Mouse (Mus musculus) forebrain, embryonic 16.5 days (tissue): ENCODE results near the gene Ldhc. TPM values are rescaled to one million over a fixed set of nuclear protein-coding genes. Genes with fewer than 3 reads are reported as not detected.
A peak's percentile ranks its signal among the peaks of the same experiment; 100 is the strongest.
"Not testable (repeated sequence)": the region's sequence is repeated elsewhere in the genome, so short reads cannot be mapped to it uniquely, and the experiment has no call there.

Source experiments
- ATAC-seq: fragments of 200-750 bp; cut with Nextera tagmentation; 2 replicates; pipeline ENCODE4 v1.8.0; 2017; ENCODE audit warnings: mild to moderate bottlenecking, moderate library complexity
- H3K27ac ChIP-seq: fragments of 300-500 bp; sonication (generic); 2 replicates; pipeline ENCODE4 v1.5.1; 2014; ENCODE audit warnings: low read length, control low read depth
- H3K27me3 ChIP-seq: fragments of 300-500 bp; sonication (generic); replicated peaks from 2 replicates; pipeline ENCODE4 v1.6.1; 2014; ENCODE audit warnings: low read length; ENCODE audit not compliant: control insufficient read depth, insufficient read depth
- H3K36me3 ChIP-seq: fragments of 300-500 bp; sonication (generic); 2 replicates; pipeline ENCODE4 v1.6.1; 2014; ENCODE audit not compliant: control insufficient read depth, insufficient read depth
- H3K4me1 ChIP-seq: fragments of 300-500 bp; sonication (generic); replicated peaks from 2 replicates; pipeline ENCODE4 v1.6.1; 2014; ENCODE audit warnings: low read length; ENCODE audit not compliant: control insufficient read depth, insufficient read depth
- H3K4me2 ChIP-seq: fragments of 300-500 bp; sonication (generic); 2 replicates; pipeline ENCODE4 v1.6.1; 2014; ENCODE audit warnings: mild to moderate bottlenecking, low read length, control low read depth
- H3K4me3 ChIP-seq: fragments of 300-500 bp; sonication (generic); replicated peaks from 2 replicates; pipeline ENCODE4 v1.5.1; 2014; ENCODE audit warnings: mild to moderate bottlenecking, low read length, control low read depth
- H3K9ac ChIP-seq: fragments of 300-500 bp; sonication (generic); replicated peaks from 2 replicates; pipeline ENCODE4 v1.6.1; 2014; ENCODE audit warnings: low read depth, low read length, control low read depth
- H3K9me3 ChIP-seq: fragments of 300-500 bp; sonication (generic); 2 replicates; pipeline ENCODE4 v1.6.1; 2016; ENCODE audit warnings: low read length; ENCODE audit not compliant: control insufficient read depth
- WGBS: fragments of 180-500 bp; shearing (Covaris S2); extraction: QIAGEN DNeasy Blood & Tissue Kit; methylation state at CpG from one replicate; pipeline ENCODE4 v1.1.7; 2014; 5-methylcytosine and 5-hydroxymethylcytosine counted together
- polyA plus RNA-seq: library from polyadenylated mRNA; unstranded; fragments of >200 nt; fragmentation: Nextera tagmentation; extraction: Ambion mirVana; gene quantifications from 2 replicates; pipeline ENCODE4 v1.2.1, GENCODE M21; 2015

Gene Ldhc
- polyA plus RNA-seq, 1 experiment from 2014 or later = 0.20 TPM

GRCm38 (mm10) chr7:46832112-46832810 lies 28.7 kb upstream of the Ldhc start:
- WGBS = 94% methylated on average over 11 of the region's 11 CpGs
- H3K9ac ChIP-seq, H3K4me1 ChIP-seq, ATAC-seq, H3K36me3 ChIP-seq, H3K9me3 ChIP-seq, H3K4me3 ChIP-seq, H3K27ac ChIP-seq, H3K4me2 ChIP-seq, H3K27me3 ChIP-seq: not testable (repeated sequence)

- Histone ChIP-seq H3K36me3 (no peaks in the 10 kb centered on the region), H3K27me3 (no peaks in the 10 kb centered on the region), H3K4me1 (peaks cover 10% of the 10 kb centered on the region), H3K9me3 (no peaks in the 10 kb centered on the region), H3K27ac (no peak overlapping the region), H3K9ac (no peak overlapping the region), H3K4me2 (no peak overlapping the region), H3K4me3 (no peak overlapping the region)
- ATAC-seq = no peak
- 83% methylated on average over 6 of the region's 6 CpGs for WGBS
These were observed 27.7 kb upstream of the Ldhc start for GRCm38 (mm10) chr7:46833266-46833665.

DNA sequence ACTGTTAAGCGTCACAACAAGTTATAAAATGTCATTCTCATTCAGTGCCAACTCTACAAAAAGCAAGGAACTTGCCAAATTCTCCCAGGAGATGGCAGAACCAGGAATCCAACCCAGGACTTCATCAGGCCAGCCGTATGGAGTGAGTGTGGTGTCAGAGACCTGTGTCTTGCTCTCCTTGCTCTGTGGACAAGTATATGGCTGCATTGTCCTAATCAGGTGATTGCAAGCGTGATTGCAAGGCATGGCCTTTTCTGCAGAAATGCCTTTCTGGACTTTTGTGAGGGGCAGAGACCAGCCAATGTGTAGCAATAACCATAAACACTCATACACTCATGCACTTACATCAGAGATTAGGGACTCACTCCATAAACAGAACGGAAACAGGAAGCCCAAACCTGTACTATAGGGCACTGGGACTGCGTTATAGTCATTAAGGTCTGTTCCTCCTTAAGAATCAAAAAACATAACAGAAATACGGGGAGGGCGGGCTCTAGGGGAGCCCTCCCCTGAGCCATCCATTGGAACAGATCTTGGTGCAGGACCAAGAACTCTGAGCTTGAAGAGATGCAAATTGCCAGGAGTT lies 27.2 kb upstream of the Ldhc start:
- no peak overlapping the region for H3K4me2 ChIP-seq
- peaks cover 15% of the 10 kb centered on the region for H3K4me1 ChIP-seq
- no peaks in the 10 kb centered on the region for H3K9me3 ChIP-seq
- no peak overlapping the region for H3K9ac ChIP-seq
- WGBS = 89% methylated on average over 7 of the region's 7 CpGs
- no peaks in the 10 kb centered on the region for H3K36me3 ChIP-seq
- H3K4me3 ChIP-seq = no peak overlapping the region
- H3K27ac ChIP-seq = no peak overlapping the region
- no peak for ATAC-seq
- H3K27me3 ChIP-seq = no peaks in the 10 kb centered on the region

DNA sequence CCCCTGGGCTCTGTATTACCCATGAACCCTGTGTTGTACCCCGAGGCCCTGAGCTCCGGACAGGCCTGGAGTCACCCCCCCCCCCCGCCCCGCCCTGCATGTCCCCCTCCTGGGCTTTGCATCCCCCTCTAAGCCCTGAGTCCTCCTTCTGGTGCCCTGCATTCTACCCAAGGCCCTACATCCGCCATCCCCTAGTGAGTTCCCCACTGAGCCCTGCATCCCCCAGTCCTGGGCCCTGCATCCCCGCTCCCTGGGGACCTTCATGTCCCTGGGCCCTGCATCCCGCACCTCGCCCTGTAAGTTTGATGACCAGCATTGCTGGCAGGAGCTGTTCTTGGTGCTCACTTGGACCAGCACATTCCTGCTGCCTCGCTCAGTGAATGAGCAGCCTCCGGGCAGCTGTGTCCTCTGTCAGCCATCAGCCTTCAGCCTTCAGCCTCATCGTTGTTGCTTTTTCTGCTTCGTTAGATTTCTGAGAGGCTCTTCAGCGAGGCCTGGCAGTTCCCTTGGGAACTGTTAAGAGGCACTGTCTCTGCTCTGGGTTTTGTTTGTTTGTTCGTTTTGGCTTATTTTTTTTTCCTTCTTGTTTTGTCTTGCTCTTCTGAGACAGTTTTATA lies 25.9 kb upstream of the Ldhc start:
- Histone ChIP-seq H3K27ac (no peak overlapping the region), H3K4me2 (no peak overlapping the region), H3K9ac (no peak overlapping the region), H3K9me3 (no peaks in the 10 kb centered on the region), H3K4me1 (peaks cover 24% of the 10 kb centered on the region), H3K27me3 (no peaks in the 10 kb centered on the region), H3K4me3 (no peak overlapping the region), H3K36me3 (no peaks in the 10 kb centered on the region)
- no peak for ATAC-seq
- WGBS = 29% methylated on average over 11 of the region's 14 CpGs

DNA sequence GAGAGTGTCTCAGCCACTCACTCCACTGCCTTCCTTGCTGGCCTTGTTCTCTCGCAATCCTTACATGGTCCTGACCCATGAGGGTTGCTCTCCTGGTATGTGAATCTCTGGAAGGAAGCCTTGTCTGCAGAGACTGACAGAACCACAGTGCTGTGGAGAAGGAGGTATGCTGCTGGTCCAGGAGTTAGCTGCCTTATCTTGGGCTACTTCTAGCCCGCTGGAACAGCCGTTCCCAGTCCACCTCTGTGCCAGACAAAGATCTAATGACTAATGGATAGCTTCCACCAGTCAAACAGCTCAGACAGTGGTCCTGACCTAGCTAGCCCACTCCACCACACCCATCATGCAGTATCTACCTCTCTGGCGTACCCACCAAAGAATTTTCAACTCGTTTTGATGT lies 24.6 kb upstream of the Ldhc start:
- H3K4me3 ChIP-seq = no peak overlapping the region
- WGBS = 87% methylated on average over 5 of the region's 5 CpGs
- no peak overlapping the region for H3K9ac ChIP-seq
- no peaks in the 10 kb centered on the region for H3K9me3 ChIP-seq
- no peak overlapping the region for H3K27ac ChIP-seq
- no peaks in the 10 kb centered on the region; the same call in 1 of the 2 replicates for H3K27me3 ChIP-seq
- H3K4me1 ChIP-seq = peaks cover 24% of the 10 kb centered on the region
- no peak overlapping the region for H3K4me2 ChIP-seq
- no peak for ATAC-seq
- no peaks in the 10 kb centered on the region for H3K36me3 ChIP-seq

- Histone ChIP-seq H3K4me1 (peaks cover 24% of the 10 kb centered on the region), H3K27me3 (no peaks in the 10 kb centered on the region; the same call in 1 of the 2 replicates), H3K9ac (no peak overlapping the region), H3K9me3 (no peaks in the 10 kb centered on the region), H3K27ac (peak overlapping the region; percentile 28; the same call in 1 of the 2 replicates), H3K4me2 (no peak overlapping the region), H3K4me3 (no peak overlapping the region), H3K36me3 (no peaks in the 10 kb centered on the region)
- 56% methylated on average over 5 of the region's 5 CpGs for WGBS
- ATAC-seq = no peak
These were observed 23.9 kb upstream of the Ldhc start for GRCm38 (mm10) chr7:46837073-46837472.

DNA sequence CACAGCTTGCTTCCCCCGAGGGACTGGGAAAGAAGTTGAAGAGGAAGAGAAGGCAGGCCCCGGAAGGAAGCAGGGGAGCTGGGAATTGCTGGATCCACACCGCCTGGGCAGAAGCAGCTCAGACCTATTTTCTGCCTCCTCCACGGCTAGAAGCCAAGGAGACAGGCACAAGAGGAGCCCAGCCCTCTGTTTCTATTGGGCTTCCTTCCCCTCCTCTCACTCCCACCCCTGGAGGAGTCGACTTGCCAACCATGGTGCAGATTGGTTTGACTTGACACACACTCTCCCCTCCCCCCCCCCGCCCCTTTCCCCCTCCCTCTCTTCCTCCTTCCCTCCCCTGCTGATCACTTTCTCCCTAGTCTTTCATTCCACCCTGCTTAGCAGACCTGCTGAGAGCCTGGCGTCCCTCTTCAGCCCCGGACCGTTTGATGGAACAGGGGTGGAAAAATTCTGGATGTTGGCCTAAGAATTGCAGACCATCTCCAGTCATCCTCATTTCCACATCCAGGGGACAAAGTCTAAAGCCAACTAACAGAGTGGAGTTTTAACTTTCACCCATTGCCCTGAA lies 22.8 kb upstream of the Ldhc start:
- no peaks in the 10 kb centered on the region for H3K36me3 ChIP-seq
- H3K27ac ChIP-seq = peak overlapping the region; percentile 82
- H3K4me2 ChIP-seq = peak overlapping the region; percentile 42
- no peaks in the 10 kb centered on the region for H3K9me3 ChIP-seq
- H3K27me3 ChIP-seq = no peaks in the 10 kb centered on the region; the same call in 1 of the 2 replicates
- peaks cover 24% of the 10 kb centered on the region for H3K4me1 ChIP-seq
- no peak overlapping the region for H3K4me3 ChIP-seq
- 2% methylated on average over 9 of the region's 9 CpGs for WGBS
- H3K9ac ChIP-seq = peak overlapping the region; percentile 2; the same call in 1 of the 2 replicates
- peak; percentile 80 for ATAC-seq

GRCm38 (mm10) chr7:46838891-46839302 lies 22.1 kb upstream of the Ldhc start:
- Histone ChIP-seq H3K27ac (peak overlapping the region; percentile 82), H3K4me2 (peak overlapping the region; percentile 42), H3K27me3 (no peaks in the 10 kb centered on the region; the same call in 1 of the 2 replicates), H3K4me3 (no peak overlapping the region), H3K36me3 (no peaks in the 10 kb centered on the region), H3K9me3 (no peaks in the 10 kb centered on the region), H3K4me1 (peaks cover 24% of the 10 kb centered on the region), H3K9ac (peak overlapping the region; percentile 41)
- WGBS = 5% methylated on average over 8 of the region's 8 CpGs
- ATAC-seq = peak; percentile 92

DNA sequence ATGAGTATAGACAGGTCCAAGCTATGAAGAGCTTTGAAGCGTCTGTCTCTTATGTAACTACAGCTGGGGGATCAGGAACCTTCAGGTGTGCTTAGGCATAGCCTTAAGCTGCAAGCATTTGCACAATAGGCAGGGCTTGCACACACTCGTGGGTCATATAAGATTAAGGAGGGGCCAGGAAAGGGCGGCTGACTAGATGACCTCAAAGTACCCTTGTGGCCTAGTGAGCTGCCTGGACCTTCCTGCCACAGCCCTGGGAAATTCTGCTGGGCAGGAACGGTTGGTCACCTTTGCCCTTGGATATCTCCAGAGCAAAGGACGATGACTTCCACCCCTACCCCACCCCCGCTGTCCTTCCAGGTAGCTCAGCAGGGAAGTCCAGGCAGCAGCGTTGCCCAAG lies 21.6 kb upstream of the Ldhc start:
- H3K4me1 ChIP-seq = peaks cover 24% of the 10 kb centered on the region
- H3K36me3 ChIP-seq = no peaks in the 10 kb centered on the region
- WGBS = 47% methylated on average over 7 of the region's 7 CpGs
- H3K4me3 ChIP-seq = no peak overlapping the region
- H3K9me3 ChIP-seq = no peaks in the 10 kb centered on the region
- H3K27ac ChIP-seq = no peak overlapping the region
- no peak overlapping the region for H3K4me2 ChIP-seq
- H3K27me3 ChIP-seq = no peaks in the 10 kb centered on the region; the same call in 1 of the 2 replicates
- H3K9ac ChIP-seq = no peak overlapping the region
- ATAC-seq = peak; percentile 22; the same call in 1 of the 2 replicates
